In genomic region chr4:45084021-45084894, GRCm38 (mm10) we compare ENCODE assay signal across 7 mouse cellular contexts. TPM values are rescaled to one million over a fixed set of nuclear protein-coding genes. Genes with fewer than 3 reads are reported as not detected.
DNase-seq lines count a peak whose midpoint lies in the region; ATAC-seq lines count a peak whose summit lies in the region.

Gene Fbxo10, minus strand, starts transcription at chr4:45084604.

- peak within 1 kb of the TSS; percentile 77 for H3K27ac ChIP-seq in intestine, embryonic 14.5 days (ENCODE audit: low read depth)
- peak within 1 kb of the TSS; percentile 15; the same call in 1 of the 2 replicates for H3K27ac ChIP-seq in midbrain, embryonic 11.5 days (ENCODE audit: low read depth, low read length)

- H3K9me3 ChIP-seq in intestine, embryonic 14.5 days (ENCODE audit: control insufficient read depth, low read length) = no peaks in the 10 kb centered on the region
- no peaks in the 10 kb centered on the region for H3K9me3 ChIP-seq in midbrain, embryonic 11.5 days (ENCODE audit: control insufficient read depth, low read length)

- peak; percentile 92 to 94 for DNase-seq in adrenal gland, adult 18-20 months (ENCODE audit: low spot score in 2 of 2)
- peak; percentile 94 for DNase-seq in embryo, embryonic 10.5 days (ENCODE audit: low spot score)
- DNase-seq in gastrocnemius, postnatal 25 days = peak; percentile 92
- peak; percentile 90 for DNase-seq in intestine, embryonic 14.5 days (ENCODE audit: low spot score)
- peak; percentile 86 to 92 for DNase-seq in left cerebral cortex, postnatal 36 days (ENCODE audit: low spot score in 2 of 2)
- peak; percentile 98 for DNase-seq in midbrain, embryonic 11.5 days (ENCODE audit: low spot score, missing footprints)
- DNase-seq in skeletal muscle tissue, adult 2 months (ENCODE audit: low read depth, low spot score) = peak; percentile 76

- peaks cover 10% of the 10 kb centered on the region for H3K4me1 ChIP-seq in intestine, embryonic 14.5 days (replicated peaks; ENCODE audit: control insufficient read depth, insufficient read depth, low read length)
- peaks cover 7% of the 10 kb centered on the region for H3K4me1 ChIP-seq in midbrain, embryonic 11.5 days (ENCODE audit: control insufficient read depth, insufficient read depth, low read length)

- peak within 1 kb of the TSS; percentile 84 for H3K9ac ChIP-seq in intestine, embryonic 14.5 days (ENCODE audit: low read length)
- H3K9ac ChIP-seq in midbrain, embryonic 11.5 days (ENCODE audit: low read length) = peak within 1 kb of the TSS; percentile 77

- peak within 1 kb of the TSS; percentile 71 for H3K4me3 ChIP-seq in intestine, embryonic 14.5 days (ENCODE audit: low read depth, low read length)
- H3K4me3 ChIP-seq in midbrain, embryonic 11.5 days (ENCODE audit: low read depth, low read length) = peak within 1 kb of the TSS; percentile 60

- intact Hi-C loops in left cerebral cortex, postnatal 36 days (cut with DNase I) = no loop called here

- H3K4me2 ChIP-seq in intestine, embryonic 14.5 days (ENCODE audit: low read length) = peak within 1 kb of the TSS; percentile 61
- peak within 1 kb of the TSS; percentile 62 for H3K4me2 ChIP-seq in midbrain, embryonic 11.5 days

- ATAC-seq in intestine, embryonic 14.5 days (replicated peaks; ENCODE audit: low FRiP score, low TSS enrichment, low read depth) = peak; percentile 94
- ATAC-seq in midbrain, embryonic 11.5 days (ENCODE audit: low FRiP score) = peak; percentile 95

- under 1% methylated on average over 76 of the region's 77 CpGs for WGBS in intestine, embryonic 14.5 days
- under 1% methylated on average over 72 of the region's 77 CpGs for WGBS in midbrain, embryonic 11.5 days

- H3K36me3 ChIP-seq in intestine, embryonic 14.5 days (ENCODE audit: control insufficient read depth, insufficient read depth, low read length) = no peaks in the 10 kb centered on the region
- H3K36me3 ChIP-seq in midbrain, embryonic 11.5 days (ENCODE audit: control insufficient read depth, insufficient read depth, low read length) = no peaks in the 10 kb centered on the region

- no peaks in the 10 kb centered on the region for H3K27me3 ChIP-seq in intestine, embryonic 14.5 days (replicated peaks; ENCODE audit: control insufficient read depth, insufficient read depth, low read length)
- no peaks in the 10 kb centered on the region for H3K27me3 ChIP-seq in midbrain, embryonic 11.5 days (ENCODE audit: control insufficient read depth, insufficient read depth, low read length)

RNA-seq across cellular contexts. Expression of gene Fbxo10, which starts in this region (rescaled TPM):
- 1 to 10 TPM; 6.9 to 8.3 TPM for total RNA-seq in adrenal gland, adult 18-20 months (2021)
- 1 to 10 TPM; 2.5 TPM for total RNA-seq in gastrocnemius, postnatal 25 days (2021)
- 9.4 and 9.7 TPM in 2 replicates for polyA plus RNA-seq in intestine, embryonic 14.5 days (2014; fragmentation: Nextera tagmentation; extraction: Ambion mirVana)
- 10 to 100 TPM; 30.3 to 34.8 TPM for total RNA-seq in left cerebral cortex, postnatal 36 days (2021)
- 5.0 and 5.6 TPM in 2 replicates for polyA plus RNA-seq in midbrain, embryonic 11.5 days (2014; fragmentation: Nextera tagmentation; extraction: Ambion mirVana)

Comparison
In these comparisons a context has a peak if more than half of its experiments do, and no peak if none do; other contexts are left out.
1. Peak in every context shown above with its lines: DNase-seq, ATAC-seq, H3K4me3 ChIP-seq and H3K27ac ChIP-seq.